Mouse (Mus musculus) stomach, postnatal 0 days (tissue): ENCODE measurements around the gene Car15.

Experiments used
- CTCF ChIP-seq: IDR thresholded peaks from 2 replicates; pipeline ENCODE4 v1.5.1; 2016; ENCODE audit warnings: antibody characterized with exemption, low read depth, mild to moderate bottlenecking, moderate library complexity
- EP300 ChIP-seq: optimal IDR thresholded peaks from 2 replicates; pipeline ENCODE3; 2016; ENCODE audit warnings: antibody characterized with exemption

- no peak for TF ChIP-seq EP300
- no peak for TF ChIP-seq CTCF
Measured at GRCm38 (mm10) chr16:17816528-17816927, 21.6 kb downstream of the Car15 start.
